Mouse (Mus musculus) ES-Bruce4 (cell line): Measurements from ENCODE around the gene Clock.

Experiments
- CTCF ChIP-seq: IDR thresholded peaks from one replicate; pipeline ENCODE4 v1.8.1; 2011; ENCODE audit warnings: low read depth, low read length
- POLR2A ChIP-seq: IDR thresholded peaks from one replicate; pipeline ENCODE4 v1.8.1; 2011; ENCODE audit warnings: low read length; ENCODE audit not compliant: insufficient read depth

DNA sequence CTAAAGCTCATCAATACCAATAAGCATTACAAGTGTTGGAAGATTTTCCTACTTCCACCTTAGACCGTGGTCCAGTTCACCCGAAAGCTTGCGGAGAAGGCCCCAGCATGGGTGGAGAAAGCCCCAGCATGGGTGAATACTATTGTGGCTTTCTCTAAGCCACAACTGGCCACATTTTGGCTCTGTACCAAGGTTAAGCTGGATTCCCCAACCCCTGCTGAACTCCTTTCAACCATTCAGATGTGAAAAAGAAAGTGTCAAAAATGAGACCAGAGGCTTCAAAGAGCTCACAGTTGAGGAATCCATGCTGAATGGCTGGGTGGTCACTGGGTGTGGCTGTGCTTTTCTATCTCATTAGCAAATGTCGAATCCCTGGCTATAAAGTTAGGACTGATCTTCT lies 29.2 kb upstream of the Clock start:
- TF ChIP-seq CTCF (no peak), POLR2A (no peak)
